Mouse (Mus musculus) left cerebral cortex, postnatal 14 days (tissue): ENCODE data around the gene Nkpd1. TPM values are rescaled to one million over a fixed set of nuclear protein-coding genes. Genes with fewer than 3 reads are reported as not detected.

Experiments used
- DNase-seq, 2 experiments: peaks; one replicate each; pipeline ENCODE4 v3.0.0; 2021 to 2022; ENCODE audit warnings: low spot score in 2 of 2, mixed read lengths in 1 of 2
- intact Hi-C: fragments of 180-260 bp; cut with DNase I; formaldehyde crosslinking; loops from one replicate; pipeline ENCODE4 v1.15.1; 2025
- total RNA-seq, 2 experiments: library from RNA; stranded (reverse); gene quantifications; 2 replicates each; pipeline ENCODE4 v1.2.3; 2021

The Nkpd1 gene
- total RNA-seq, 2 experiments from 2014 or later: 0.68 to 1.1 TPM

DNA sequence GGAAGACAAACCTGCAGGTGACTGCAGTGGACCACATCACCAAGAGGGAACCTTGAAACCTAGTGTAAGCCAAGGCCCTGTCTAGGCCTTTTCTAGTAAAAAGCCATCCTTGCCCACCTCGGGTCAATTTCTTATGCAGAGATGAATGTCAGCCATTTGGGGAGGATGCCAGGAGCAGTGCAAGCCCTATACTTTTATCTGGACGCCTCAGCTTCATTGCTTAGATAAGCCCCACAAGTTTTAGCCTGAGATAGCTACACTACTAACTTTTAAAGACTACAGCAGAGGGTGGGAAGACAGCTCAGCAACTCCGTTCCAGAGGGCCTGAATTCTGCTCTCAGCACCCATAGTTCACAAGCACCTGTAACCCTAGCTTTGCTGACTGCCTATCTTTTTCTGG, 46.2 kb downstream of the Nkpd1 start:
- intact Hi-C loops: loop anchor here (5.0 kb wide), 1 partner anchor 57 kb away; the partner anchor contains the start of genes Bloc1s3 and Trappc6a
- no peak for DNase-seq

DNA sequence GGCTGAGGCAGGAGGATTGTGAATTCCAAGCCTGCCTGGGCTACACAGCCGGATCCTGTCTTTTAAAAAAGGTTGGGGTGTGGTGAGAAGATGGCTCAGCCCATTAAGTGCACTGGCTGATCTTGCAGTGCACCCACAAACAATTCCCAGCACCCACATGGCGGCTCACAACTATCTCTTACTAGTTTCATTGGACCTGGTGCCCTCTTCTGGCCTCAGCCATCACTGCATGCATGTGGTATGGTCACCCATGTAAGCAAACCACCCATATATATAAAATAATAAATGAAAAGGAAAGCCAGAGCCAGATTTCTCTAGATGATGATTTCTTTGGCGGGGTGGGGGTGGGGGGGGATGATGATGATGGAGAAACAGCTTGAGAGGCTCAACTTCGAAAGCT, 46.8 kb downstream of the Nkpd1 start:
- intact Hi-C loops: loop anchor here (5.0 kb wide), 1 partner anchor 57 kb away; the partner anchor contains the start of genes Bloc1s3 and Trappc6a
- DNase-seq: no peak

DNA sequence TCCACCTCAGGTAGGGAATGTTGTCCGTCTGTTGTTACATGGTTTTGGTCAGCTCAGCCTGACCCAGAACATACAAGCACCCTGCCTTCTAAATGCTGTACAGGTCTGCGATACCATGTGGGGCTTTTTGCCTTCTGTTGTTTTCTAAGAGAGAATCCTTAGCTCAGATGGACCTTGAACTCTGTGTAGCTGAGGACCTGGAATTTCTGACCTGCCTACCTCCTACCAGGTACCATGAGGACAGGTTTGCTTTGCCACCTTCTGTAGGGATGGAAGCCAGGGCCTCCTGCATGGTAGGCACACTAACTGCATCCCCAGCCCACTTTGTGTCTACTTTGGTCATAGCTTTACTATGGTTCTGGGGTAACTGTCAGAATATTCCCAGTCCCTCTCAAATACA, 48.2 kb downstream of the Nkpd1 start:
- intact Hi-C loops: no loop called here
- DNase-seq: no peak

DNA sequence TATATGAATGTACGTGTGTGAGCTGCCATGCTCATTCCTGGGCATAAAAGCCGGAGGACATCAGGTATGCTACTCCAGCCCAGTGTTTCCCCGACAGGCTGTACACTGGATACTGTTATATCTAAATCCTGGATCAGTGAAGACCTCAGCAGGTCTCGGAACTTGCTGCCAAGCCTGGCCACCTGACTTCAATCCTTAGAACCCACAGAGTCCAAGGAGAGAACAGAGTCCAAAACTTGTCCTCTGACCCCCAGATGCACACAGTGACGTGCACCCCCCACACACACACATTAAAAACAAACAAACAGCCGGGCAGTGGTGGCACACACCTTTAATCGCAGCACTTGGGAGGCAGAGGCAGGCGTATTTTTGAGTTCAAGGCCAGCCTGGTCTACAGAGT, 49.8 kb downstream of the Nkpd1 start:
- intact Hi-C loops: no loop called here
- DNase-seq: no peak

DNA sequence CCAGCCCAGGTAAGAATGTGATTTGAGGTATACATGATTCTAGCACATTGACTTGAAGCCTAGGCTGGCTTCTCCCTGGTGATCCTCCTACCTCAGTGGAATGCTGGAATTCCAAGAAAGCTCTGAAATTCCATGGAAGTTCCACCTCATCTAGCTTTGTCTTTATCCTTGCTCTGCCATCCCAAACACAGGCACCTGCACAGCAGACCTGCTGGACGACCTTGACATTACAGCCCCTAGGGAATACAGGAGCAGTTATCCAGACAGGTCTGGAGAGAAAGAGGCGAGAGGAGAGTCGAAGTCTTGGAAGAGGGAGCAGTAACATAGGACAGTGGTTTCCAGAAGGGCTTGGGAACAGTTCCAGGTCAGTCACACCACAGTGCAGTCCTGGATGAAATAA, 52.0 kb downstream of the Nkpd1 start:
- no peak for DNase-seq
- intact Hi-C loops: loop anchor here (10.0 kb wide), 1 partner anchor 165 kb away; the partner anchor contains the start of genes Ckm and Klc3

DNA sequence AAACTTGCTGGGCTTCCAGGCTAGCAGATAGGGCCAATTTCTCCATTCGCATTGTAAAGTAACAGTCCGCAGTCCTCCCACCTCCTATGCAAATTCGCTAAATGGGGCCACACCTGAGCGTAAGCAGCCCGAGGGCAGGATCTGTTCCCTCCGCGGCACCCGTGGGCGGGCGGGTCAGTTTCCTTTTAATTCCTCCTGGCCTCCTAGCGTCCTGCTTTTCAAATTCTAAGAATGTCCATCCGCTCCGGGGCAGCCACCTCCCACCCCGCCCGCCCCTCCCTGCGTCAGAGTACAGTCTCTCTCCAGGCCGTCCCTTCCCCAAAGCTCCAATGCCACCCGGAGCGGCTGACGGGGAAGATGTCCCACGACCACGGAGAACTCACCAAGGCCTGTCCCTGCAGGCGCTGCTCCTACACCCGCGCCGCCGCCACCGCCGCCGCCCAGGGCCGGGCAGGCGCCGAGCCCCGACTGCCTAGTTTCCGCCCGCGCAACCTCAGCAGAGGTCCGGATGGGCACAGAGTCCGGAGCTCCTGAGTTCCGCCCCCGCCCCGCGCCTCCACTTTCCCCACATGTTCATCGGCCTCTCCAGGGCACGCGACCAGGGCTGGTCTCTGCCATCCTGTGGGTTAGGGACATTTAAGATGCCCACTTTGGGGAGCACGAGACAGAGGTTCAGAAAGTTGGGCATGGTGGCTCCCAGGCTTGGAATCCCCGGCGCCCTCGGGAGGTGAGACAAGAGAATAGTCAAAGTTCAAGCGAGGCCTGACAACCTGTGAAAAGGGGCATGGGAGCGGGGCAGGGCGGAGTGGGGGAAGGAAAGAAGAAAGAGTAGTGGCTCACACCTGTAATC, 55.5 kb downstream of the Nkpd1 start:
- DNase-seq: peak; percentile 58 to 71
- intact Hi-C loops: loop anchor here (10.0 kb wide), 1 partner anchor 168 kb away; the partner anchor contains the start of genes Ckm and Klc3

DNA sequence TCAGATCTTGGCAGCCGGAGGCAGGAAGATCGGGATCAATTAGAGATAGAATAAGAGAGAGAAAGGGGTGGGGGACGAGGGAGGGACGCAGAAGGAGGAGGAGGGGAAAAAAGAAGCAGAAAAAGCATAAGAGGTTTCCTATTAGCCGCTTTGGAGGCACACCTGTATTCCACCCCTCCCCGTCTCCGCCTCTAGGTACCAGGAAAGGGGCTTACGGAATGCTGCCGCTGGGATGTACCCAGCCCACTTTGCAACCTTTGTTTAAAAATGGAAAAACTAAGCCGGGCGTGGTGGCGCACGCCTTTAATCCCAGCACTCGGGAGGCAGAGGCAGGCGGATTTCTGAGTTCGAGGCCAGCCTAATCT, 56.1 kb downstream of the Nkpd1 start:
- no peak for DNase-seq
- intact Hi-C loops: loop anchor here (10.0 kb wide), 1 partner anchor 169 kb away; the partner anchor contains the start of genes Ckm and Klc3

Other genes with a start within 250 kb of the Nkpd1 start
- 10 to 100 TPM; 18.4 to 21.1 TPM for gene Vasp, start 246.0 kb upstream of the Nkpd1 start, total RNA-seq
- under 1 TPM in 1 of 2 experiments, not detected in 1; 0.40 TPM for gene Ppm1n, start 237.8 kb upstream of the Nkpd1 start, total RNA-seq
- 100 to 1,000 TPM; 115 to 123 TPM for gene Rtn2, start 235.2 kb upstream of the Nkpd1 start, total RNA-seq
- gene Fosb, start 207.8 kb upstream of the Nkpd1 start, total RNA-seq: 10 to 100 TPM in 1 of 2 experiments, 1 to 10 TPM in 1; 7.6 to 10.7 TPM
- 10 to 100 TPM; 42.7 to 44.0 TPM for gene Ercc1, start 173.1 kb upstream of the Nkpd1 start, total RNA-seq
- gene Cd3eap, start 158.4 kb upstream of the Nkpd1 start, total RNA-seq: 10 to 100 TPM; 20.6 to 20.9 TPM
- gene Ppp1r13l, start 158.1 kb upstream of the Nkpd1 start, total RNA-seq: 1 to 10 TPM; 6.0 to 6.7 TPM
- 10 to 100 TPM; 32.7 to 35.5 TPM for gene Ercc2, start 135.8 kb upstream of the Nkpd1 start, total RNA-seq
- gene Klc3, start 113.7 kb upstream of the Nkpd1 start, total RNA-seq: 1 to 10 TPM in 1 of 2 experiments, under 1 TPM in 1; 0.75 to 2.2 TPM
- gene Ckm, start 113.1 kb upstream of the Nkpd1 start, total RNA-seq: under 1 TPM; 0.36 to 0.86 TPM
- gene Mark4, start 59.0 kb upstream of the Nkpd1 start, total RNA-seq: 10 to 100 TPM; 89.9 to 96.7 TPM
- under 1 TPM; 0.37 to 0.80 TPM for gene Exoc3l2, start 54.5 kb upstream of the Nkpd1 start, total RNA-seq
- gene Bloc1s3, start 9.5 kb upstream of the Nkpd1 start, total RNA-seq: 1 to 10 TPM; 7.1 to 7.2 TPM
- 10 to 100 TPM; 17.7 to 18.1 TPM for gene Trappc6a, start 9.4 kb upstream of the Nkpd1 start, total RNA-seq
- 10 to 100 TPM; 87.9 to 98.8 TPM for gene Ppp1r37, start 45.2 kb downstream of the Nkpd1 start, total RNA-seq
- gene Zfp296, start 59.4 kb downstream of the Nkpd1 start, total RNA-seq: under 1 TPM; 0.51 to 0.68 TPM
- gene Gemin7, start 59.8 kb downstream of the Nkpd1 start, total RNA-seq: 10 to 100 TPM; 43.8 to 46.0 TPM
- gene Clasrp, start 86.6 kb downstream of the Nkpd1 start, total RNA-seq: 10 to 100 TPM; 84.4 to 84.6 TPM
- 1 to 10 TPM; 6.1 to 6.3 TPM for gene Relb, start 111.6 kb downstream of the Nkpd1 start, total RNA-seq
- gene Clptm1, start 147.2 kb downstream of the Nkpd1 start, total RNA-seq: 100 to 1,000 TPM; 156 to 159 TPM
- gene Apoc2, start 160.1 kb downstream of the Nkpd1 start, total RNA-seq: not detected
- gene Gm44805, start 163.6 kb downstream of the Nkpd1 start, total RNA-seq: not detected
- not detected for gene Apoc4, start 163.6 kb downstream of the Nkpd1 start, total RNA-seq
- 1 to 10 TPM; 2.2 to 3.3 TPM for gene Apoc1, start 174.8 kb downstream of the Nkpd1 start, total RNA-seq
- 1,000 to 10,000 TPM; 1,873 to 2,039 TPM for gene Apoe, start 181.3 kb downstream of the Nkpd1 start, total RNA-seq
- gene Tomm40, start 197.6 kb downstream of the Nkpd1 start, total RNA-seq: 100 to 1,000 TPM; 104 to 120 TPM
- gene Nectin2, start 232.6 kb downstream of the Nkpd1 start, total RNA-seq: 10 to 100 TPM; 11.6 to 15.2 TPM